Mouse (Mus musculus): Measurements from ENCODE around the gene Ano8. TPM values are rescaled to one million over a fixed set of nuclear protein-coding genes. Genes with fewer than 3 reads are reported as not detected.
"Not testable (repeated sequence)": the region's sequence is repeated elsewhere in the genome, so short reads cannot be mapped to it uniquely, and the experiment has no call there.

Ano8 gene
- polyA plus RNA-seq, 1 experiment from 2014 or later, result 1.7 TPM

- no peak overlapping the region for H3K4me3 ChIP-seq (ENCODE audit: low read depth, low read length)
- DNase-seq (ENCODE audit: low spot score), result peak; percentile 27
- ATAC-seq (replicated peaks; ENCODE audit: low FRiP score, low TSS enrichment, low read depth), result no peak
- no peaks in the 10 kb centered on the region for H3K4me1 ChIP-seq (replicated peaks; ENCODE audit: control insufficient read depth, insufficient read depth, low read length)
- H3K36me3 ChIP-seq (ENCODE audit: control insufficient read depth, insufficient read depth, low read length), result no peaks in the 10 kb centered on the region
- no peak overlapping the region for H3K9ac ChIP-seq (ENCODE audit: low read length)
- no peak overlapping the region for H3K4me2 ChIP-seq (ENCODE audit: low read length)
- no peak overlapping the region for H3K27ac ChIP-seq (ENCODE audit: low read depth)
- no peaks in the 10 kb centered on the region for H3K9me3 ChIP-seq (ENCODE audit: control insufficient read depth, low read length)
- H3K27me3 ChIP-seq (replicated peaks; ENCODE audit: control insufficient read depth, insufficient read depth, low read length), result no peaks in the 10 kb centered on the region
- 67% methylated on average over 2 of the region's 2 CpGs for WGBS
Observed at GRCm38 (mm10) chr8:71452669-71453068, 33.1 kb downstream of the Ano8 start.

- no peaks in the 10 kb centered on the region for H3K36me3 ChIP-seq (ENCODE audit: control insufficient read depth, insufficient read depth, low read length)
- H3K27ac ChIP-seq (ENCODE audit: low read depth), result no peak overlapping the region
- no peak overlapping the region for H3K4me2 ChIP-seq (ENCODE audit: low read length)
- no peaks in the 10 kb centered on the region for H3K27me3 ChIP-seq (replicated peaks; ENCODE audit: control insufficient read depth, insufficient read depth, low read length)
- peak; percentile 53 for DNase-seq (ENCODE audit: low spot score)
- WGBS, result 42% methylated on average over 11 of the region's 11 CpGs
- H3K4me1 ChIP-seq (replicated peaks; ENCODE audit: control insufficient read depth, insufficient read depth, low read length), result no peaks in the 10 kb centered on the region
- ATAC-seq (replicated peaks; ENCODE audit: low FRiP score, low TSS enrichment, low read depth), result no peak
- no peaks in the 10 kb centered on the region for H3K9me3 ChIP-seq (ENCODE audit: control insufficient read depth, low read length)
- H3K4me3 ChIP-seq (ENCODE audit: low read depth, low read length), result no peak overlapping the region
- H3K9ac ChIP-seq (ENCODE audit: low read length), result no peak overlapping the region
Observed at GRCm38 (mm10) chr8:71451777-71452176, 34.0 kb downstream of the Ano8 start.

- 67% methylated on average over 4 of the region's 4 CpGs for WGBS
- no peak for ATAC-seq (replicated peaks; ENCODE audit: low FRiP score, low TSS enrichment, low read depth)
Observed at GRCm38 (mm10) chr8:71451337-71451736, 34.4 kb downstream of the Ano8 start.

GRCm38 (mm10) chr8:71445096-71445495 is 40.7 kb downstream of the Ano8 start:
- 0 out of 2 replicates have a peak, but pooled peaks cover 4% of the 10 kb centered on the region for H3K27me3 ChIP-seq (replicated peaks; ENCODE audit: control insufficient read depth, insufficient read depth, low read length)
- no peak overlapping the region for H3K9ac ChIP-seq (ENCODE audit: low read length)
- no peak overlapping the region for H3K27ac ChIP-seq (ENCODE audit: low read depth)
- ATAC-seq (replicated peaks; ENCODE audit: low FRiP score, low TSS enrichment, low read depth) (no peak), DNase-seq (ENCODE audit: low spot score) (no peak)
- 85% methylated on average over 7 of the region's 7 CpGs for WGBS
- no peak overlapping the region for H3K4me3 ChIP-seq (ENCODE audit: low read depth, low read length)
- H3K9me3 ChIP-seq (ENCODE audit: control insufficient read depth, low read length), result no peaks in the 10 kb centered on the region
- no peaks in the 10 kb centered on the region for H3K4me1 ChIP-seq (replicated peaks; ENCODE audit: control insufficient read depth, insufficient read depth, low read length)
- H3K4me2 ChIP-seq (ENCODE audit: low read length), result no peak overlapping the region
- no peaks in the 10 kb centered on the region for H3K36me3 ChIP-seq (ENCODE audit: control insufficient read depth, insufficient read depth, low read length)

More at GRCm38 (mm10) chr8:71451337-71451736, 34.4 kb downstream of the Ano8 start:
- H3K4me2 ChIP-seq (ENCODE audit: low read length), result no peak overlapping the region
- no peaks in the 10 kb centered on the region for H3K4me1 ChIP-seq (replicated peaks; ENCODE audit: control insufficient read depth, insufficient read depth, low read length)
- no peak overlapping the region for H3K27ac ChIP-seq (ENCODE audit: low read depth)
- no peaks in the 10 kb centered on the region for H3K9me3 ChIP-seq (ENCODE audit: control insufficient read depth, low read length)
- no peak overlapping the region for H3K4me3 ChIP-seq (ENCODE audit: low read depth, low read length)
- no peaks in the 10 kb centered on the region for H3K27me3 ChIP-seq (replicated peaks; ENCODE audit: control insufficient read depth, insufficient read depth, low read length)
- no peak for DNase-seq (ENCODE audit: low spot score)
- H3K9ac ChIP-seq (ENCODE audit: low read length), result no peak overlapping the region
- H3K36me3 ChIP-seq (ENCODE audit: control insufficient read depth, insufficient read depth, low read length), result no peaks in the 10 kb centered on the region

GRCm38 (mm10) chr8:71441404-71441803 is 44.4 kb downstream of the Ano8 start:
- ATAC-seq (replicated peaks; ENCODE audit: low FRiP score, low TSS enrichment, low read depth), result 0 out of 2 replicates have a peak, but pooled peaks have one; percentile 50
- peak; percentile 71 for DNase-seq (ENCODE audit: low spot score)
- 0 out of 2 replicates have a peak, but pooled peaks cover 4% of the 10 kb centered on the region for H3K27me3 ChIP-seq (replicated peaks; ENCODE audit: control insufficient read depth, insufficient read depth, low read length)

GRCm38 (mm10) chr8:71437041-71437440 is 48.7 kb downstream of the Ano8 start:
- H3K9ac ChIP-seq (ENCODE audit: low read length), result no peak overlapping the region
- 0 out of 2 replicates have a peak, but pooled peaks cover 3% of the 10 kb centered on the region for H3K27me3 ChIP-seq (replicated peaks; ENCODE audit: control insufficient read depth, insufficient read depth, low read length)
- H3K9me3 ChIP-seq (ENCODE audit: control insufficient read depth, low read length), result no peaks in the 10 kb centered on the region
- H3K4me2 ChIP-seq (ENCODE audit: low read length), result no peak overlapping the region
- ATAC-seq (replicated peaks; ENCODE audit: low FRiP score, low TSS enrichment, low read depth) (no peak), DNase-seq (ENCODE audit: low spot score) (no peak)
- 52% methylated on average over 3 of the region's 3 CpGs for WGBS
- no peak overlapping the region for H3K4me3 ChIP-seq (ENCODE audit: low read depth, low read length)
- H3K4me1 ChIP-seq (replicated peaks; ENCODE audit: control insufficient read depth, insufficient read depth, low read length), result no peaks in the 10 kb centered on the region
- no peaks in the 10 kb centered on the region for H3K36me3 ChIP-seq (ENCODE audit: control insufficient read depth, insufficient read depth, low read length)
- no peak overlapping the region for H3K27ac ChIP-seq (ENCODE audit: low read depth)

More at GRCm38 (mm10) chr8:71441404-71441803, 44.4 kb downstream of the Ano8 start:
- no peaks in the 10 kb centered on the region for H3K4me1 ChIP-seq (replicated peaks; ENCODE audit: control insufficient read depth, insufficient read depth, low read length)
- H3K4me3 ChIP-seq (ENCODE audit: low read depth, low read length), result no peak overlapping the region
- H3K9me3 ChIP-seq (ENCODE audit: control insufficient read depth, low read length), result no peaks in the 10 kb centered on the region
- H3K4me2 ChIP-seq (ENCODE audit: low read length), result no peak overlapping the region
- WGBS, result under 1% methylated on average over 7 of the region's 7 CpGs
- H3K9ac ChIP-seq (ENCODE audit: low read length), result no peak overlapping the region
- H3K36me3 ChIP-seq (ENCODE audit: control insufficient read depth, insufficient read depth, low read length), result no peaks in the 10 kb centered on the region
- no peak overlapping the region for H3K27ac ChIP-seq (ENCODE audit: low read depth)

GRCm38 (mm10) chr8:71432935-71433334 is 52.8 kb downstream of the Ano8 start:
- H3K4me1 ChIP-seq (replicated peaks; ENCODE audit: control insufficient read depth, insufficient read depth, low read length); DNase-seq (ENCODE audit: low spot score); H3K9me3 ChIP-seq (ENCODE audit: control insufficient read depth, low read length); ATAC-seq (replicated peaks; ENCODE audit: low FRiP score, low TSS enrichment, low read depth); H3K27ac ChIP-seq (ENCODE audit: low read depth); H3K36me3 ChIP-seq (ENCODE audit: control insufficient read depth, insufficient read depth, low read length); H3K27me3 ChIP-seq (replicated peaks; ENCODE audit: control insufficient read depth, insufficient read depth, low read length); H3K9ac ChIP-seq (ENCODE audit: low read length); H3K4me2 ChIP-seq (ENCODE audit: low read length); H3K4me3 ChIP-seq (ENCODE audit: low read depth, low read length): not testable (repeated sequence)
- 96% methylated on average over 1 of the region's 1 CpGs for WGBS

Other genes starting within 250 kb of the Ano8 start
- 21.6 and 25.3 TPM in 2 replicates for gene Myo9b, start 213.2 kb downstream of the Ano8 start, polyA plus RNA-seq (2014; fragmentation: Nextera tagmentation; extraction: Ambion mirVana)
- 47.9 and 60.1 TPM in 2 replicates for gene Haus8, start 213.0 kb downstream of the Ano8 start, polyA plus RNA-seq (2014; fragmentation: Nextera tagmentation; extraction: Ambion mirVana)
- 110 and 111 TPM in 2 replicates for gene Use1, start 119.1 kb downstream of the Ano8 start, polyA plus RNA-seq (2014; fragmentation: Nextera tagmentation; extraction: Ambion mirVana)
- gene Ocel1, start 114.7 kb downstream of the Ano8 start, polyA plus RNA-seq (2014; fragmentation: Nextera tagmentation; extraction: Ambion mirVana), result 3.5 and 5.3 TPM in 2 replicates
- gene Nr2f6, start 104.0 kb downstream of the Ano8 start, polyA plus RNA-seq (2014; fragmentation: Nextera tagmentation; extraction: Ambion mirVana), result 71.8 and 92.8 TPM in 2 replicates
- 8.3 and 9.4 TPM in 2 replicates for gene Ushbp1, start 90.2 kb downstream of the Ano8 start, polyA plus RNA-seq (2014; fragmentation: Nextera tagmentation; extraction: Ambion mirVana)
- gene Babam1, start 89.1 kb downstream of the Ano8 start, polyA plus RNA-seq (2014; fragmentation: Nextera tagmentation; extraction: Ambion mirVana), result 95.1 and 99.9 TPM in 2 replicates
- 30.5 and 33.5 TPM in 2 replicates for gene Ankle1, start 80.0 kb downstream of the Ano8 start, polyA plus RNA-seq (2014; fragmentation: Nextera tagmentation; extraction: Ambion mirVana)
- gene Abhd8, start 22.3 kb downstream of the Ano8 start, polyA plus RNA-seq (2014; fragmentation: Nextera tagmentation; extraction: Ambion mirVana), result 29.4 and 30.8 TPM in 2 replicates
- 183 and 191 TPM in 2 replicates for gene Mrpl34, start 21.0 kb downstream of the Ano8 start, polyA plus RNA-seq (2014; fragmentation: Nextera tagmentation; extraction: Ambion mirVana)
- 102 TPM in 2 replicates for gene Dda1, start 16.8 kb downstream of the Ano8 start, polyA plus RNA-seq (2014; fragmentation: Nextera tagmentation; extraction: Ambion mirVana)
- 6.1 and 6.2 TPM in 2 replicates for gene Gtpbp3, start 2.1 kb upstream of the Ano8 start, polyA plus RNA-seq (2014; fragmentation: Nextera tagmentation; extraction: Ambion mirVana)
- gene Plvap, start 25.8 kb upstream of the Ano8 start, polyA plus RNA-seq (2014; fragmentation: Nextera tagmentation; extraction: Ambion mirVana), result 59.3 and 63.7 TPM in 2 replicates
- 0.54 and 0.58 TPM in 2 replicates for gene Ccdc194, start 39.7 kb upstream of the Ano8 start, polyA plus RNA-seq (2014; fragmentation: Nextera tagmentation; extraction: Ambion mirVana)
- gene Bst2, start 51.5 kb upstream of the Ano8 start, polyA plus RNA-seq (2014; fragmentation: Nextera tagmentation; extraction: Ambion mirVana), result 11.8 and 14.5 TPM in 2 replicates
- 102 and 103 TPM in 2 replicates for gene Mvb12a, start 57.0 kb upstream of the Ano8 start, polyA plus RNA-seq (2014; fragmentation: Nextera tagmentation; extraction: Ambion mirVana)
- gene Tmem221, start 72.9 kb upstream of the Ano8 start, polyA plus RNA-seq (2014; fragmentation: Nextera tagmentation; extraction: Ambion mirVana), result 0.83 and 1.6 TPM in 2 replicates
- not detected in 2 replicates for gene Nxnl1, start 80.6 kb upstream of the Ano8 start, polyA plus RNA-seq (2014; fragmentation: Nextera tagmentation; extraction: Ambion mirVana)
- gene Slc27a1, start 82.9 kb upstream of the Ano8 start, polyA plus RNA-seq (2014; fragmentation: Nextera tagmentation; extraction: Ambion mirVana), result 15.8 and 20.0 TPM in 2 replicates
- gene Pgls, start 106.2 kb upstream of the Ano8 start, polyA plus RNA-seq (2014; fragmentation: Nextera tagmentation; extraction: Ambion mirVana), result 273 and 286 TPM in 2 replicates
- gene Fam129c, start 111.7 kb upstream of the Ano8 start, polyA plus RNA-seq (2014; fragmentation: Nextera tagmentation; extraction: Ambion mirVana), result 3.1 and 4.9 TPM in 2 replicates
- 84.4 and 85.3 TPM in 2 replicates for gene Colgalt1, start 125.0 kb upstream of the Ano8 start, polyA plus RNA-seq (2014; fragmentation: Nextera tagmentation; extraction: Ambion mirVana)
- gene Unc13a, start 185.8 kb upstream of the Ano8 start, polyA plus RNA-seq (2014; fragmentation: Nextera tagmentation; extraction: Ambion mirVana), result 1.6 and 2.4 TPM in 2 replicates
- 4.1 and 4.5 TPM in 2 replicates for gene Jak3, start 190.3 kb upstream of the Ano8 start, polyA plus RNA-seq (2014; fragmentation: Nextera tagmentation; extraction: Ambion mirVana)
- gene Insl3, start 203.3 kb upstream of the Ano8 start, polyA plus RNA-seq (2014; fragmentation: Nextera tagmentation; extraction: Ambion mirVana), result 0.98 and 1.4 TPM in 2 replicates
- 6.9 and 8.4 TPM in 2 replicates for gene B3gnt3, start 215.8 kb upstream of the Ano8 start, polyA plus RNA-seq (2014; fragmentation: Nextera tagmentation; extraction: Ambion mirVana)
- 5.8 and 6.9 TPM in 2 replicates for gene Fcho1, start 239.8 kb upstream of the Ano8 start, polyA plus RNA-seq (2014; fragmentation: Nextera tagmentation; extraction: Ambion mirVana)